Mouse (Mus musculus) testis, adult 2 months (tissue): ENCODE measurements at regions not wholly inside any gene's neighbourhood (a gene's known extent, or its start where the extent isn't known, plus 50 kb on each side); places are given as distances from the start of the nearest gene placed in this dataset.

ENCODE experiments used
- CTCF ChIP-seq: fragments of 200-500 bp; IDR thresholded peaks from 2 replicates; pipeline ENCODE4 v1.5.1; 2012; ENCODE audit warnings: low read depth, mild to moderate bottlenecking, inconsistent platforms, low read length, moderate library complexity; ENCODE audit not compliant: control insufficient read depth, insufficient read depth, insufficient replicate concordance
- POLR2A ChIP-seq: fragments of 200-500 bp; IDR thresholded peaks from 2 replicates; pipeline ENCODE4 v1.6.1; 2012; ENCODE audit warnings: low read depth, mild to moderate bottlenecking, inconsistent platforms, low read length, moderate library complexity; ENCODE audit not compliant: control insufficient read depth

DNA sequence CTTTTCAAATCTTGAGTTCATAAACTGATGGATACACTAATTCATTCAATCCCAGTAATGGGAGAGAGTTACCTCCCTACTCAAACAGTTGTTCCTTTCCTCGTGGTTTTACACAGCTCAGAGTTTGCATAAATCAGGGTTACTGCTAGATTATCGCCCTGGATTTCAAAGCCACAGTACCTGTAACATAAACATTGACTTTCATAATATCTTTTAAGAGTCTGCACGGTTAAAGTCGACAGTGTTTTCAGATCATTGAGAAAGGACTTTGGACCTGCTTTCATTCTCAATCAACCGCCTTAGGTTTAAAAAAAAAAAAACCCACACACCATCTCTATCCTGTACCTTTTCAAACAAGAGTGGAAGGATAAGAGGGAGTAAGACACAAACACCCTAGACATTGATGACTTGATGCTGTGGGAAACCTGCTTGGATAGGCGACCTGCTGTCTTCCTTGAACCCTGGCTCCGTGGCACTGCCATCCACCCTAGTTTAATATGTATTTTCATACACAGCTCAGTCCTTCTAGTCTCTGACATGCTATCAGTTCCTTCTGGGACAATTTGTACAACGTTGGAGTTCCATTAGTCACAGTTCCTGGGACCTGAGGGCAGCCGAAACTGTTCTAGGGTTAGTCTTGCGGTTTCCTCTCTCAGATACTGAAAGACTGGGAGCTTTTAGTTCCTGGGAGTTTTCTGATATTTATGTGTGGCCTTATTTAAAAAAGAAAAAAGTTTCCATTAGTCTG lies 179.3 kb downstream of the Rnf152 start:
- no peak for TF ChIP-seq CTCF
- TF ChIP-seq POLR2A = no peak
